Mouse (Mus musculus): Measurements from ENCODE around the gene Zp3. TPM values are rescaled to one million over a fixed set of nuclear protein-coding genes. Genes with fewer than 3 reads are reported as not detected.

Zp3 gene
- polyA plus RNA-seq, 1 experiment from 2014 or later, result 0.23 TPM

- no peak for ATAC-seq
- Histone ChIP-seq H3K36me3 (ENCODE audit: control insufficient read depth, insufficient read depth, low read length) (peaks cover 23% of the 10 kb centered on the region; the same call in 1 of the 2 replicates), H3K4me2 (ENCODE audit: low read length) (no peak overlapping the region), H3K27me3 (ENCODE audit: control insufficient read depth, insufficient read depth, low read depth, low read length) (no peaks in the 10 kb centered on the region), H3K27ac (ENCODE audit: low read length) (no peak overlapping the region), H3K4me1 (ENCODE audit: control insufficient read depth, insufficient read depth, low read length) (no peaks in the 10 kb centered on the region), H3K4me3 (ENCODE audit: low read depth, low read length) (no peak overlapping the region), H3K9ac (ENCODE audit: low read depth, low read length) (no peak overlapping the region), H3K9me3 (replicated peaks; ENCODE audit: control insufficient read depth, low read length, poor library complexity, severe bottlenecking) (no peaks in the 10 kb centered on the region)
- 79% methylated on average over 9 of the region's 9 CpGs for WGBS
Measured at GRCm38 (mm10) chr5:136026859-136027258, 47.0 kb downstream of the Zp3 start.

- Histone ChIP-seq H3K4me1 (ENCODE audit: control insufficient read depth, insufficient read depth, low read length) (no peaks in the 10 kb centered on the region), H3K36me3 (ENCODE audit: control insufficient read depth, insufficient read depth, low read length) (peaks cover 28% of the 10 kb centered on the region), H3K4me3 (ENCODE audit: low read depth, low read length) (no peak overlapping the region), H3K9me3 (replicated peaks; ENCODE audit: control insufficient read depth, low read length, poor library complexity, severe bottlenecking) (no peaks in the 10 kb centered on the region), H3K27me3 (ENCODE audit: control insufficient read depth, insufficient read depth, low read depth, low read length) (no peaks in the 10 kb centered on the region), H3K9ac (ENCODE audit: low read depth, low read length) (no peak overlapping the region), H3K4me2 (ENCODE audit: low read length) (no peak overlapping the region), H3K27ac (ENCODE audit: low read length) (no peak overlapping the region)
- WGBS, result 71% methylated on average over 11 of the region's 11 CpGs
- ATAC-seq, result no peak
Measured at GRCm38 (mm10) chr5:136027612-136028311, 47.9 kb downstream of the Zp3 start.

- no peak overlapping the region for H3K4me2 ChIP-seq (ENCODE audit: low read length)
- no peaks in the 10 kb centered on the region for H3K4me1 ChIP-seq (ENCODE audit: control insufficient read depth, insufficient read depth, low read length)
- no peak overlapping the region for H3K4me3 ChIP-seq (ENCODE audit: low read depth, low read length)
- no peak overlapping the region for H3K9ac ChIP-seq (ENCODE audit: low read depth, low read length)
- 86% methylated on average over 4 of the region's 4 CpGs for WGBS
- H3K27me3 ChIP-seq (ENCODE audit: control insufficient read depth, insufficient read depth, low read depth, low read length), result no peaks in the 10 kb centered on the region
- peaks cover 12% of the 10 kb centered on the region for H3K36me3 ChIP-seq (ENCODE audit: control insufficient read depth, insufficient read depth, low read length)
- H3K9me3 ChIP-seq (replicated peaks; ENCODE audit: control insufficient read depth, low read length, poor library complexity, severe bottlenecking), result no peaks in the 10 kb centered on the region
- H3K27ac ChIP-seq (ENCODE audit: low read length), result no peak overlapping the region
- ATAC-seq, result no peak
Measured at GRCm38 (mm10) chr5:136034868-136035267, 55.0 kb downstream of the Zp3 start.

- Histone ChIP-seq H3K27me3 (ENCODE audit: control insufficient read depth, insufficient read depth, low read depth, low read length) (no peaks in the 10 kb centered on the region), H3K9me3 (replicated peaks; ENCODE audit: control insufficient read depth, low read length, poor library complexity, severe bottlenecking) (no peaks in the 10 kb centered on the region), H3K4me2 (ENCODE audit: low read length) (no peak overlapping the region), H3K4me1 (ENCODE audit: control insufficient read depth, insufficient read depth, low read length) (no peaks in the 10 kb centered on the region), H3K36me3 (ENCODE audit: control insufficient read depth, insufficient read depth, low read length) (peaks cover 12% of the 10 kb centered on the region), H3K4me3 (ENCODE audit: low read depth, low read length) (no peak overlapping the region), H3K9ac (ENCODE audit: low read depth, low read length) (no peak overlapping the region), H3K27ac (ENCODE audit: low read length) (no peak overlapping the region)
- ATAC-seq, result no peak
- WGBS, result 92% methylated on average over 1 of the region's 1 CpGs
Measured at GRCm38 (mm10) chr5:136035285-136035684, 55.4 kb downstream of the Zp3 start.

- H3K36me3 ChIP-seq (ENCODE audit: control insufficient read depth, insufficient read depth, low read length), result peaks cover 6% of the 10 kb centered on the region
- no peak overlapping the region for H3K9ac ChIP-seq (ENCODE audit: low read depth, low read length)
- H3K9me3 ChIP-seq (replicated peaks; ENCODE audit: control insufficient read depth, low read length, poor library complexity, severe bottlenecking), result no peaks in the 10 kb centered on the region
- H3K4me2 ChIP-seq (ENCODE audit: low read length), result no peak overlapping the region
- H3K27me3 ChIP-seq (ENCODE audit: control insufficient read depth, insufficient read depth, low read depth, low read length), result no peaks in the 10 kb centered on the region
- WGBS, result 60% methylated on average over 1 of the region's 1 CpGs
- no peak for ATAC-seq
- no peak overlapping the region for H3K4me3 ChIP-seq (ENCODE audit: low read depth, low read length)
- no peak overlapping the region for H3K27ac ChIP-seq (ENCODE audit: low read length)
- no peaks in the 10 kb centered on the region for H3K4me1 ChIP-seq (ENCODE audit: control insufficient read depth, insufficient read depth, low read length)
Measured at GRCm38 (mm10) chr5:136036667-136037066, 56.8 kb downstream of the Zp3 start.

Other genes starting within 250 kb of the Zp3 start
- gene Tmem120a, start 235.7 kb upstream of the Zp3 start, polyA plus RNA-seq (2015; fragmentation: Nextera tagmentation; extraction: Ambion mirVana), result 87.2 and 87.8 TPM in 2 replicates
- gene Styxl1, start 201.7 kb upstream of the Zp3 start, polyA plus RNA-seq (2015; fragmentation: Nextera tagmentation; extraction: Ambion mirVana), result 0.24 and 0.46 TPM in 2 replicates
- 565 and 600 TPM in 2 replicates for gene Mdh2, start 201.6 kb upstream of the Zp3 start, polyA plus RNA-seq (2015; fragmentation: Nextera tagmentation; extraction: Ambion mirVana)
- gene Srrm3, start 173.2 kb upstream of the Zp3 start, polyA plus RNA-seq (2015; fragmentation: Nextera tagmentation; extraction: Ambion mirVana), result 76.2 and 89.7 TPM in 2 replicates
- gene Hspb1, start 92.2 kb upstream of the Zp3 start, polyA plus RNA-seq (2015; fragmentation: Nextera tagmentation; extraction: Ambion mirVana), result 9.6 and 10.1 TPM in 2 replicates
- 1,035 and 1,054 TPM in 2 replicates for gene Ywhag, start 45.5 kb upstream of the Zp3 start, polyA plus RNA-seq (2015; fragmentation: Nextera tagmentation; extraction: Ambion mirVana)
- gene Ssc4d, start 5.6 kb upstream of the Zp3 start, polyA plus RNA-seq (2015; fragmentation: Nextera tagmentation; extraction: Ambion mirVana), result 1.8 and 1.9 TPM in 2 replicates
- gene Dtx2, start 14.7 kb downstream of the Zp3 start, polyA plus RNA-seq (2015; fragmentation: Nextera tagmentation; extraction: Ambion mirVana), result 24.0 and 26.1 TPM in 2 replicates
- gene Upk3b, start 58.4 kb downstream of the Zp3 start, polyA plus RNA-seq (2015; fragmentation: Nextera tagmentation; extraction: Ambion mirVana), result 0.05 TPM in 1 of 2 replicates, not detected in the other
- gene Upk3bl, start 74.4 kb downstream of the Zp3 start, polyA plus RNA-seq (2015; fragmentation: Nextera tagmentation; extraction: Ambion mirVana), result 0.19 TPM in 1 of 2 replicates, not detected in the other
- 22.0 and 29.1 TPM in 2 replicates for gene Rasa4, start 103.8 kb downstream of the Zp3 start, polyA plus RNA-seq (2015; fragmentation: Nextera tagmentation; extraction: Ambion mirVana)
- gene Polr2j, start 136.5 kb downstream of the Zp3 start, polyA plus RNA-seq (2015; fragmentation: Nextera tagmentation; extraction: Ambion mirVana), result 190 and 194 TPM in 2 replicates
- gene Lrwd1, start 156.0 kb downstream of the Zp3 start, polyA plus RNA-seq (2015; fragmentation: Nextera tagmentation; extraction: Ambion mirVana), result 27.1 and 28.1 TPM in 2 replicates
- 20.4 and 20.5 TPM in 2 replicates for gene Alkbh4, start 156.0 kb downstream of the Zp3 start, polyA plus RNA-seq (2015; fragmentation: Nextera tagmentation; extraction: Ambion mirVana)
- gene Orai2, start 190.6 kb downstream of the Zp3 start, polyA plus RNA-seq (2015; fragmentation: Nextera tagmentation; extraction: Ambion mirVana), result 47.1 and 52.0 TPM in 2 replicates
- 59.4 and 73.5 TPM in 2 replicates for gene Prkrip1, start 218.9 kb downstream of the Zp3 start, polyA plus RNA-seq (2015; fragmentation: Nextera tagmentation; extraction: Ambion mirVana)

Data from midbrain, embryonic 16.5 days (tissue).